10 mouse cellular contexts compared by ENCODE assay signal in genomic region chr7:45433835-45434202, GRCm38 (mm10). TPM values are rescaled to one million over a fixed set of nuclear protein-coding genes. Genes with fewer than 3 reads are reported as not detected.
A peak's percentile ranks its signal among the peaks of the same experiment; 100 is the strongest.
DNase-seq lines count a peak whose midpoint lies in the region; ATAC-seq and TF ChIP-seq lines count a peak whose summit lies in the region.
"Had no signal": no experiment of that assay in that cellular context is flagged by ENCODE, and none has a peak within 500 bp of the region (broad histone marks: within the 10 kb centered on the region; RNA-seq: fewer than 3 reads in every experiment).

No protein-coding gene starts in this region.

- peak overlapping the region; percentile 72 for H3K27ac ChIP-seq in lung, postnatal 0 days (ENCODE audit: low read length)
- H3K27ac ChIP-seq in forebrain, embryonic 10.5 days, result peak overlapping the region; percentile 94
- peak overlapping the region; percentile 90 for H3K27ac ChIP-seq in limb, embryonic 12.5 days
- peak overlapping the region; percentile 29 for H3K27ac ChIP-seq in small intestine, adult 2 months (ENCODE audit: insufficient read depth, low read depth, low read length)

- H3K4me3 ChIP-seq in lung, postnatal 0 days (ENCODE audit: low read depth, low read length), result peak overlapping the region; percentile 55
- peak overlapping the region; percentile 95 for H3K4me3 ChIP-seq in forebrain, embryonic 10.5 days
- peak overlapping the region; percentile 87 for H3K4me3 ChIP-seq in limb, embryonic 12.5 days (replicated peaks)
- H3K4me3 ChIP-seq in small intestine, adult 2 months (ENCODE audit: low read depth, low read length), result peak overlapping the region; percentile 76

- peaks cover 26% of the 10 kb centered on the region; the same call in 1 of the 2 replicates for H3K4me1 ChIP-seq in lung, postnatal 0 days (ENCODE audit: insufficient read depth, low read depth, low read length)
- peaks cover 48% of the 10 kb centered on the region for H3K4me1 ChIP-seq in forebrain, embryonic 10.5 days
- peaks cover 43% of the 10 kb centered on the region for H3K4me1 ChIP-seq in limb, embryonic 12.5 days (replicated peaks)
- H3K4me1 ChIP-seq in small intestine, adult 2 months (ENCODE audit: control insufficient read depth, insufficient read depth, insufficient read length, low read length), result peaks cover 19% of the 10 kb centered on the region

- H3K9me3 ChIP-seq in lung, postnatal 0 days (ENCODE audit: low read length), result no peaks in the 10 kb centered on the region
- no peaks in the 10 kb centered on the region for H3K9me3 ChIP-seq in forebrain, embryonic 10.5 days
- H3K9me3 ChIP-seq in limb, embryonic 12.5 days, result no peaks in the 10 kb centered on the region

- no peaks in the 10 kb centered on the region for H3K27me3 ChIP-seq in lung, postnatal 0 days (replicated peaks; ENCODE audit: insufficient read depth, low read length)
- H3K27me3 ChIP-seq in forebrain, embryonic 10.5 days (ENCODE audit: poor library complexity, severe bottlenecking), result peaks cover 7% of the 10 kb centered on the region
- no peaks in the 10 kb centered on the region for H3K27me3 ChIP-seq in limb, embryonic 12.5 days
- no peaks in the 10 kb centered on the region for H3K27me3 ChIP-seq in small intestine, adult 2 months (ENCODE audit: control insufficient read depth, insufficient read depth, low read length)

- H3K36me3 ChIP-seq in lung, postnatal 0 days (ENCODE audit: insufficient read depth, low read length), result peaks cover 6% of the 10 kb centered on the region
- peaks cover 41% of the 10 kb centered on the region for H3K36me3 ChIP-seq in forebrain, embryonic 10.5 days (replicated peaks)
- peaks cover 34% of the 10 kb centered on the region for H3K36me3 ChIP-seq in limb, embryonic 12.5 days
- H3K36me3 ChIP-seq in small intestine, adult 2 months (ENCODE audit: control insufficient read depth, insufficient read depth, low read length), result peaks cover 8% of the 10 kb centered on the region

- peak overlapping the region; percentile 55 for H3K9ac ChIP-seq in lung, postnatal 0 days (replicated peaks; ENCODE audit: low read depth)
- peak overlapping the region; percentile 84 for H3K9ac ChIP-seq in limb, embryonic 12.5 days (replicated peaks)

- no peak for TF ChIP-seq EP300 in lung, postnatal 0 days (IDR thresholded peaks at IDR 0.05)

- DNase-seq in lung, postnatal 0 days (ENCODE audit: low spot score), result no peak
- no peak for DNase-seq in lung, adult 18-20 months
- DNase-seq in forebrain, embryonic 10.5 days (ENCODE audit: extremely low spot score, low spot score), result no peak
- DNase-seq in gastrocnemius, postnatal 4 days (ENCODE audit: low spot score in 2 of 2), result no peak
- DNase-seq in embryo, embryonic 10 days (ENCODE audit: low spot score), result no peak
- no peak for DNase-seq in right cerebral cortex, postnatal 36 days (ENCODE audit: low spot score in 2 of 2)

- no peak for TF ChIP-seq POLR2A in small intestine, adult 2 months (IDR thresholded peaks at IDR 0.05; ENCODE audit: low read depth, low read length)

- TF ChIP-seq CTCF in lung, postnatal 0 days (IDR thresholded peaks at IDR 0.05), result no peak
- TF ChIP-seq CTCF in small intestine, adult 2 months (IDR thresholded peaks at IDR 0.05; ENCODE audit: extremely low read depth, insufficient read length, insufficient replicate concordance, low read depth, low read length), result no peak

- no peak for ATAC-seq in lung, postnatal 0 days
- ATAC-seq in limb, embryonic 12.5 days (ENCODE audit: insufficient number of reproducible peaks, insufficient read depth, low FRiP score, low TSS enrichment, low read depth), result no peak

- 0% methylated on average over 7 of the region's 7 CpGs for WGBS in lung, postnatal 0 days
- 2% methylated on average over 7 of the region's 7 CpGs for WGBS in forebrain, embryonic 10.5 days
- 3% methylated on average over 7 of the region's 7 CpGs for WGBS in limb, embryonic 12.5 days
- 2% methylated on average over 7 of the region's 7 CpGs for WGBS in small intestine, adult 2 months

- peak overlapping the region; percentile 86 for H3K4me2 ChIP-seq in lung, postnatal 0 days (replicated peaks; ENCODE audit: low read depth, low read length)
- H3K4me2 ChIP-seq in limb, embryonic 12.5 days, result peak overlapping the region; percentile 95

RNA-seq across cellular contexts. Expression of gene Gys1, which starts 0.8 kb away (rescaled TPM):
- 19.2 and 19.6 TPM in 2 replicates for polyA plus RNA-seq in lung, postnatal 0 days (2015; fragmentation: Nextera tagmentation; extraction: Ambion mirVana)
- polyA plus RNA-seq in forebrain, embryonic 10.5 days (2016; fragmentation: Nextera tagmentation; extraction: Ambion mirVana), result 39.0 and 41.6 TPM in 2 replicates
- polyA plus RNA-seq in limb, embryonic 12.5 days (2016; fragmentation: Nextera tagmentation; extraction: Ambion mirVana), result 45.2 and 46.2 TPM in 2 replicates
- 9.5 and 9.6 TPM in 2 replicates for polyA plus RNA-seq in small intestine, adult 2 months (2012; rRNA removed)
- total RNA-seq in gastrocnemius, postnatal 4 days (2021), result 100 to 1,000 TPM; 114 to 133 TPM

RNA-seq across cellular contexts. Expression of gene Ruvbl2, which starts 4.1 kb away (rescaled TPM):
- polyA plus RNA-seq in lung, postnatal 0 days (2015; fragmentation: Nextera tagmentation; extraction: Ambion mirVana), result 59.9 and 63.5 TPM in 2 replicates
- polyA plus RNA-seq in forebrain, embryonic 10.5 days (2016; fragmentation: Nextera tagmentation; extraction: Ambion mirVana), result 235 and 237 TPM in 2 replicates
- polyA plus RNA-seq in limb, embryonic 12.5 days (2016; fragmentation: Nextera tagmentation; extraction: Ambion mirVana), result 155 and 156 TPM in 2 replicates
- polyA plus RNA-seq in small intestine, adult 2 months (2012; rRNA removed), result 22.3 and 54.3 TPM in 2 replicates
- 10 to 100 TPM; 41.4 to 41.8 TPM for total RNA-seq in gastrocnemius, postnatal 4 days (2021)

RNA-seq across cellular contexts. Expression of gene Lhb, which starts 13.2 kb away (rescaled TPM):
- polyA plus RNA-seq in lung, postnatal 0 days (2015; fragmentation: Nextera tagmentation; extraction: Ambion mirVana), result 4.5 and 4.7 TPM in 2 replicates
- not detected in 2 replicates for polyA plus RNA-seq in forebrain, embryonic 10.5 days (2016; fragmentation: Nextera tagmentation; extraction: Ambion mirVana)
- polyA plus RNA-seq in limb, embryonic 12.5 days (2016; fragmentation: Nextera tagmentation; extraction: Ambion mirVana), result 0.33 TPM in 1 of 2 replicates, not detected in the other
- polyA plus RNA-seq in small intestine, adult 2 months (2012; rRNA removed), result 0.66 TPM in 1 of 2 replicates, not detected in the other
- not detected for total RNA-seq in gastrocnemius, postnatal 4 days (2021)
- total RNA-seq: adrenal gland, postnatal 36 days; hematopoietic stem cell, adult 5-6 weeks had no signal

RNA-seq across cellular contexts. Expression of gene Ntf5, which starts 20.3 kb away (rescaled TPM):
- polyA plus RNA-seq in lung, postnatal 0 days (2015; fragmentation: Nextera tagmentation; extraction: Ambion mirVana), result 7.1 and 7.2 TPM in 2 replicates
- 0.46 and 0.87 TPM in 2 replicates for polyA plus RNA-seq in forebrain, embryonic 10.5 days (2016; fragmentation: Nextera tagmentation; extraction: Ambion mirVana)
- 3.9 and 5.6 TPM in 2 replicates for polyA plus RNA-seq in limb, embryonic 12.5 days (2016; fragmentation: Nextera tagmentation; extraction: Ambion mirVana)
- 0.13 and 0.28 TPM in 2 replicates for polyA plus RNA-seq in small intestine, adult 2 months (2012; rRNA removed)
- total RNA-seq in gastrocnemius, postnatal 4 days (2021), result under 1 TPM; 0.61 to 0.98 TPM
- total RNA-seq: adrenal gland, postnatal 36 days had no signal

RNA-seq across cellular contexts. Expression of gene Ftl1, which starts 25.9 kb away (rescaled TPM):
- 5,808 and 6,026 TPM in 2 replicates for polyA plus RNA-seq in lung, postnatal 0 days (2015; fragmentation: Nextera tagmentation; extraction: Ambion mirVana)
- polyA plus RNA-seq in forebrain, embryonic 10.5 days (2016; fragmentation: Nextera tagmentation; extraction: Ambion mirVana), result 5,105 and 5,277 TPM in 2 replicates
- polyA plus RNA-seq in limb, embryonic 12.5 days (2016; fragmentation: Nextera tagmentation; extraction: Ambion mirVana), result 4,887 and 4,953 TPM in 2 replicates
- polyA plus RNA-seq in small intestine, adult 2 months (2012; rRNA removed), result 1,857 and 2,336 TPM in 2 replicates
- total RNA-seq in gastrocnemius, postnatal 4 days (2021), result 100 to 1,000 TPM; 339 to 373 TPM

Comparison
In these comparisons a context has a peak if more than half of its experiments do, and no peak if none do; other contexts are left out.
1. H3K27ac ChIP-seq: peak in every context shown above with its lines; median percentile 94 in forebrain, embryonic 10.5 days; 90 in limb, embryonic 12.5 days; 72 in lung, postnatal 0 days; 29 in small intestine, adult 2 months.